Mouse (Mus musculus) thymus, adult 2 months (tissue): ENCODE measurements around the gene Gm9833.

Source experiments
- CTCF ChIP-seq: fragments of 200-500 bp; IDR thresholded peaks from 2 replicates; pipeline ENCODE4 v1.5.1; 2012; ENCODE audit warnings: mild to moderate bottlenecking, control low read depth, low read length, moderate library complexity, borderline replicate concordance; ENCODE audit not compliant: control insufficient read depth, poor library complexity, insufficient read depth; ENCODE audit errors: extremely low read depth
- POLR2A ChIP-seq: fragments of 200-500 bp; IDR thresholded peaks from 2 replicates; pipeline ENCODE4 v1.6.1; 2012; ENCODE audit warnings: mild to moderate bottlenecking, low read length, control low read depth, moderate library complexity; ENCODE audit not compliant: control insufficient read depth, poor library complexity, insufficient read depth; ENCODE audit errors: extremely low read depth

DNA sequence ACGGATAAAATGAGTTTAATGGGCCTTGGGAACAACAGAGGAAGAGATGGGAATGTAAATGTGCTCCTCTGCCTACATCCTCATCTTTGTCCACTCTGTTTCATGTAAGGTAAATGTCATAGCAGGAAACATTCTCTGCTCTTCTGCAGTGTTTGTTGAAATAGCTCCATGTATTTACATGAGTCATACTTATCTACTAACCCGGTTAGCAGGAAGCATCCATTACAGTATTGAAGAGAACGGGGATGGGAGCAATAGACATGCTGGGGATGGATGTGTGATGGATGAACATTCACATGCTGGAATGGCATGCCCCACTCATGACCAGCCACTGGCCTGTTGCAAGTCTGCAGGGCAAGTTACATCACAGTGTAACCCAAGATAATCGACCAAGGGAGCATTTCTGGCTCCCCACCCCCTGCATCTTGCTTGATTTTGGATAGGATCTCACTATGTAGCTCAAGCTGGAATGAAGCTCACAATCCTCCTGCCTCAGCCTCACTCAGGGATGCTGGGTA, 5.3 kb upstream of the Gm9833 start:
- TF ChIP-seq CTCF: no peak
- TF ChIP-seq POLR2A: no peak
